Mouse (Mus musculus): ENCODE results near the gene Kdm2b.

Kdm2b gene

GRCm38 (mm10) chr5:122974701-122975100 is 14.9 kb downstream of the Kdm2b start:
- 87% methylated on average over 4 of the region's 4 CpGs for WGBS

- 31% methylated on average over 9 of the region's 9 CpGs for WGBS
Measured at GRCm38 (mm10) chr5:122972116-122972515, 17.5 kb downstream of the Kdm2b start.

DNA sequence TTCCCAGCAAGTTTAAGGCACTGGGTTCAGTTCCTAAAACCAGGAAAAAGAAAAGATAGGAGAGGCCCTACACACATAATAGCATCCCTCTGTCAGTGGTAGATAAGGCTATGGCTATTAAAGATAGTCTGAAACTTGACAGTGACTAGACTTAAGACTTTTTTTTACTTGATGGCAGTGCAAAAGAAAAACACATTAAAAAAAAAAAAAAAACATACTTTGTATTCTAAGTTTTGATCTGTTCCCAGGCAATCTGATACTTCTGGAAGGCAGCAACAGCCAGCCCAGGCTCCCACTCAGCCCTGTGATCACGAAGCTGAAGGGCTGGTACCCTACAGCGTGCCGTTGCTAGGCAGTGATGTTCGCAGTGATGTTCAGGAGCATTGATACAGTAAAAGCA is 18.2 kb downstream of the Kdm2b start:
- 56% methylated on average over 4 of the region's 4 CpGs for WGBS

- WGBS: 91% methylated on average over 5 of the region's 5 CpGs
Measured at GRCm38 (mm10) chr5:122970056-122970455, 19.6 kb downstream of the Kdm2b start.

DNA sequence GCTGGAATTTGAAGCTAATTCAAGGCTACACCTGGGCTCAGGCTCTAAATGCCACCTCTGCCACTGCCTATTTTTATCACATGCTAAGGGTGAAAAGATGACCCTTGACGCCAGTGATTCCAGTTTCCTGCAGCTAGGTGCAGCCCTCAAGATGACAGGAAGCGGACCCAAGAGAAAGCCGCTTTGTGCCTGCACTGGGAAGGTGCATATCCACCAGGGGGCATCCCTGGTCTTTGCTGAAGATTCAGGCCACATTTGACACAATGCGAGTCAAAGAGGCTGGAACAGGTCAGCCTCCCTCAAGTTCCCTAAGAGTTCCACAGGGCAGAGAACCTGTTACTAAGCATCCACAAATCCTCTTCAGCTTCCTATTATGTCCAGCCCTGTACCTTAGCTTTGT is 21.3 kb downstream of the Kdm2b start:
- WGBS: 50% methylated on average over 4 of the region's 4 CpGs

DNA sequence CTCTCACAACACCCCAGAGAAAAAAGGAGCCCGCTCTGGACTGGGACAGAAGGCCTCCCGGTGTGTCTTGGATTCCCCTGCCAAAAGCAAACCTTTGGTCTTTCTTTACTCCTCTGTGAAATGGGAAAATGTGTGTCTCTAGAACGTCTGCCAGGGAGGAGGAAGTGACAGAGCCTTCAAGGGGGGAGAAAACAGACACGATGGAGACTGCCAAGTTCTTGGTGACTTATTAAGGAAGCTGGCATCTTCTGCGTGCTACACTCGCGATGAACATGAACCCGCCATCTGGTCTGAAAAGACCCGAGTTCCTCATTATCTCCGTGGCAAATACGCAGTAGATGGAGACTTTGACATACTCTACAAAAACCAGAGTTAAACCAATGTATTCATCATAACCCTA is 24.2 kb downstream of the Kdm2b start:
- WGBS: 39% methylated on average over 11 of the region's 11 CpGs

- 79% methylated on average over 6 of the region's 6 CpGs for whole genome bisulfite sequencing
Measured at GRCm38 (mm10) chr5:122964853-122965252, 24.8 kb downstream of the Kdm2b start.

GRCm38 (mm10) chr5:122961905-122962304 is 27.7 kb downstream of the Kdm2b start:
- WGBS: 67% methylated on average over 3 of the region's 3 CpGs

- 77% methylated on average over 11 of the region's 11 CpGs for WGBS
Measured at GRCm38 (mm10) chr5:122959391-122959790, 30.2 kb downstream of the Kdm2b start.

DNA sequence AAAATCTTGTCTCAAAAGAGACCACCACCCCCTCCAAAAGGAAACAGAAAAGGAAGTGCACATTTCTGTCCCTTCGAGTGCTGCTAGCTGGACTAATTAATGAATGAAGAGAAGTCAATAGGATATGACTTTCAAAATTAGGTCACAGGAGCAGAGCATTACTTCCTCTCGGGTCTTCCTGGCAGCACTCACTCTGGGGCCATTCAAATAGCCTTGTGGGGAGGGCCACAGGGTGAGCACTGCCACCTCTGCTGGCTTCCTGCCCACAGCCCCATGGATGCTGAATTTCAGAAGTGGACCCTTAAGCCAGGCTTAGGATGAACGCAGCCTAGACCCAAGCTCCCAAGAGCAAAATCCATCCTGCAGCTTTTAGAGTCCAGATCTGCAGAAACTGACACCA is 33.6 kb downstream of the Kdm2b start:
- WGBS: 76% methylated on average over 3 of the region's 3 CpGs

- 1% methylated on average over 59 of the region's 59 CpGs for WGBS
Measured at GRCm38 (mm10) chr5:122951913-122952641, 37.5 kb downstream of the Kdm2b start.

DNA sequence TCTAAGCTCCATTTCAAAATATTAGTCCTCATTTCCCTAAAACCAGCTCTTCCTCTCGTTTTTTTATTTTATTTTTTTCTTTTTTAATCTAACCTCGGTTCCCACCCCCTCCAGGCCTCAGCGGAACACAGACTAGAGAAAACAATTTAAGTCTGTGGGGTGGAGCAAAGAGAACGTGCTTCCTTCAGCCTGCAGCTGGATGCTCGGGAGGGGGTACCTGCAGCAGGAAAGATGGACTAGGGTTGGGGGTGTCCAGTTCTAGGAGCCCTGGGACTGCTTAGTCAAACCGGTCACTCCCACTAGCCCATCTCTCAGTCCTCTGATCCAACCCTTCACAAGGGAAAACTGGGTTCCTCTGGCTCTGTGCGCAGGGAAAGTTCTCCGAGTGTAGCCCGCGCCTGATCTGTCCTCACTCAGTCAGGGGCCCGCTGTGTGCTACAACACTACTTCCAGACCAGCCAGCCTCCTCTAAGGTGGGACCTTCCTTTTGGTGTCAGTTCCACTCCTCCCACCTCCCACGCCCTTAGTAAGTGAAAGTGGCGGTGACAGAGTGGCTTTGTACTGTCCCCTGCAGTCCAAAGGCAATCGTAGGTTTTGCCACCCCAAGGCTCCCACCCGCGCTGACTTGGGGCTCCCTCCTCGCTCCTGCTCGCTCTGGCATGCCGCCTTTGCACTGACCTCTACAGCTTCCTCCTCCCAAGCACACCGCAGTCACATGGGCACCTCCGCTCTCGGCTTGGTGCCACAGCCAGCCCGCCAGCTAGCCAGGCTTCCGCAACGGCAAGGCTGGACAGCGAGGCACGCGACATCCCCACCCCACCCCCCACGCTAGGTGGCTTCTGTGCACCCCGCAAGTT is 38.3 kb downstream of the Kdm2b start:
- WGBS: 2% methylated on average over 30 of the region's 30 CpGs

DNA sequence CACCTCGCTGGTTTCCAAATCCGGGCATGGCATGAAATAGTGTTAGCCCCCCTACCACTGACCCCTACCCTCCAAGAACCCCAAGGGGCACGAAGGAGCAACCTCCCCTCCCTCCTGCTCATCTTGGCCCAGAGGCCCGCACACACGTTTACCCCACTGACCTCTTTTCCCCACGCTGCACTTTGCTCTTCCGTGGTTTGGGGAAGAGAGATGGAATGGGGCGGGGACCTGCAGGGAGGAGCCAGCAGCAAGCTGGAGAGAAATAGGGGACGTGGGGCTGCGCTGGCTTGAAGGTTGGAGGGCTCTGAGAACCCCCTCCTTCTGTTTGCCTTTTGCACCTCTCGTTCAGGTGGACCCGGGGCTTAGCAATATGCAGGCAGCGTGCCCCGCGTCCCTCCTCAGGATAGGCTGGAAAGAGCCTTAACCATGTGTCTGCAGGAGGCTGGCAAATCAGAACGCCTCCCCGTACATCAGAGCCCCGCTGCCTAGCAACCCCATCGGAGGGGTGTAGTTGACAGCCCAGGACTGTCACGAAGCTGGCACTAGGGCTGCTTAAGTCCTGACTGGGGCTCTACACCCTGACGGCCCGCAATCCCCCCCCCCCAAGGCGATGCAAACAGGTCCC is 39.2 kb downstream of the Kdm2b start:
- WGBS: 19% methylated on average over 23 of the region's 23 CpGs

DNA sequence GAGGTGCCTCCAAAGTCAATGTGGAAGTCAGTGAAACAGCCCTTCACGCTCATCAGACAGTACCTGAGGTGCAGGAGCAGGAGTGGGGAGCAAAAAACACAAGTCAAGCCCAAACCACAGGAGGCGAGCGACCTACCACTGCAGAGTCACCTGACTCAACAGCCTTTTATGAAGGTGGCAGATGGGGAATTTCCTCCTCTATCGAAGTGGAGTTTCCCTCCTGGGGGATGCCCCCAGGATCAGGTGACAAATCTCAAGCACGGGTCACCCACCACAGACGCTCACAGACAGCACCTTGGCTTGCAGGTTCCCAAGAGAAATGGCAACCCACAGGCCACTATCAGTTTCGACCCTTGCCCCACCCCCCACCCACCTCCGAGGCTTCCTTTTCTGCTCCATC is 40.5 kb downstream of the Kdm2b start:
- 91% methylated on average over 8 of the region's 8 CpGs for WGBS

GRCm38 (mm10) chr5:122947534-122947933 is 42.1 kb downstream of the Kdm2b start:
- 66% methylated on average over 12 of the region's 12 CpGs for WGBS

- 78% methylated on average over 3 of the region's 3 CpGs for WGBS
Measured at GRCm38 (mm10) chr5:122938676-122939075, 50.9 kb downstream of the Kdm2b start.

DNA sequence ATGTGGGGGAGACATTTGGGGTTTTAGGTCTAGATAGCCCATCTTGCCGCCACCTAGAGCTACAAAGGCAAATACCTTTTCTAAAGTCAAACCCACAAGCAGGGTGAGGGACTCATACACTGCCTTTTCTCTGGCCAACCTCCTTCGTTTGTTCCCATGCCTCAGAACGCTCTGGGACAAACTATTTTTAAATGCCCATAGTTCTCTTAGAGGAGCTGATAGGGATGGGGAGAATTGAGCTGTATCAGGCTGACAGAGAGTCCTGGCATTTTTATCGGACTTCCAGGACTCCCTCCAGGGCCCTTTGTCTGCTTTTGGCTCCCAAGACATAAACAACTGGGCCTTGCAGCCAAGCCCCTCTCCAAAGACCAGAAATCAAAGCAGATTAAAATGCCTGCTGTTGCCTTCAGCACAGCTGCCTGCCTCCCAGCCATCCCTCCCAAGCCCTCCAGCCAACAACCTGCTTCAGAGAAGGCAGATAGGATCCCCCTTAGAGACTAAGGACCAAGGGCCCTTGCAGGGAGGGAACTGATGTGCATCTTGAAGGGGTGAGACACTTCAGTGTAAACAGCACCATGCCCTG is 51.6 kb downstream of the Kdm2b start:
- 75% methylated on average over 4 of the region's 4 CpGs for WGBS

GRCm38 (mm10) chr5:122937031-122937430 is 52.6 kb downstream of the Kdm2b start:
- WGBS: 94% methylated on average over 6 of the region's 6 CpGs

DNA sequence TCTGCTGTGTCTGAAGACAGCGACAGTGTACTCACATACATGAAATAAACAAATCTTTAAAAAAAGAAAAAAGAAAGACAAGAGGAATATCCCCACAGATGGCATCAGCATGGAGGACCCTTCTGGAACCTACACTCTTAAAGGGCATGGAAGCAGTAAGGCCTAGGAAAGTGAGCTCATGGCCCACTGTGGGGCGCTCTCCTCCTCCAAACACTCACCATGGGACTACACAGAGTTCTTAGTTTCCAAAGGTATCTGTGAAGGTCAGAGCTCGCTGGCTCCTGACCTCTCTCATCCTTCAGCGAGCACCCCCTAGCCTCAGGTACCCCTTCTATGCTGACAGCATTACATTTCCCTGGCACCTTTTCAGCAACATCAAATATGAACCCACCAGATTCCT is 53.8 kb downstream of the Kdm2b start:
- 86% methylated on average over 4 of the region's 4 CpGs for WGBS

- 88% methylated on average over 7 of the region's 7 CpGs for WGBS
Measured at GRCm38 (mm10) chr5:122930991-122931390, 58.6 kb downstream of the Kdm2b start.

DNA sequence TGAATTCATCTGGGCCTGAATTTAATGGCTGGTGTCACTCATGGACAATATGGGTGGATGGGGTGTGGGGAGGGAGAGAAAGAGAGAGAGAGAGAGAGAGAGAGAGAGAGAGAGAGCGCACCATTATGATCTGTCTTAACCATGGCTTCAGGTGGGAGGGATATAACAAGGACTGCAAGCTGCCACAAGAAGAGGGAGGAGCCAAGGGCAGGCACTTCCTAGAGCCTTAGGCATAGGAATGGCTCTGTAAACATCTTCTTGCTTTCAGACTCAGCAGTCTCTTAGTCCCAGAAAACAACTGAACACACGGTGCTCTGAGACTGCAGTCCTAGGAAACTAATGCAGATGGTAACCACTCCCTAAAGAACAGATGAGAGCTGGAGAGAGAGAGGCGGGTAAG is 61.3 kb downstream of the Kdm2b start:
- 64% methylated on average over 3 of the region's 3 CpGs for WGBS

DNA sequence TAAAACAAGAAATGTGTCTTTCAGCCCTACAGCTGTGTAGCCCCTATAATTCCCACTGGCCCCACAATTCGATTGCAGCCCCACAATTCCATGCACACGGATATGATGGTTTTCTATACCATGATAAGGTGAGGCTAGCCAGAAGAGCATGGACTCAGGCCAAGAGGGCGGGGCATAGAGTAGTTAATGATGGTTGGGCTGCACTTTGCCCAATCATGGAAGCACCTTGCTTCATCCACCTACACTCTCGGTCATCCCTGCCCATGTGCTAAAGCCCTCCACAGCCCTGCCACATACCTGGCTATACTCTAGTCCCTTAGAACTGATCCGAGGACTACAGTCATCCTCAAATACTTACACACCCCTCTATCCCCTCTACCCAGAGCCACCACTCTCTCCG is 61.9 kb downstream of the Kdm2b start:
- 89% methylated on average over 6 of the region's 6 CpGs for WGBS
